Mouse (Mus musculus): ENCODE measurements around the gene Ripor1. TPM values are rescaled to one million over a fixed set of nuclear protein-coding genes. Genes with fewer than 3 reads are reported as not detected.
A peak's percentile ranks its signal among the peaks of the same experiment; 100 is the strongest.

Gene Ripor1
- polyA plus RNA-seq, 1 experiment from 2014 or later, result 36.8 TPM

DNA sequence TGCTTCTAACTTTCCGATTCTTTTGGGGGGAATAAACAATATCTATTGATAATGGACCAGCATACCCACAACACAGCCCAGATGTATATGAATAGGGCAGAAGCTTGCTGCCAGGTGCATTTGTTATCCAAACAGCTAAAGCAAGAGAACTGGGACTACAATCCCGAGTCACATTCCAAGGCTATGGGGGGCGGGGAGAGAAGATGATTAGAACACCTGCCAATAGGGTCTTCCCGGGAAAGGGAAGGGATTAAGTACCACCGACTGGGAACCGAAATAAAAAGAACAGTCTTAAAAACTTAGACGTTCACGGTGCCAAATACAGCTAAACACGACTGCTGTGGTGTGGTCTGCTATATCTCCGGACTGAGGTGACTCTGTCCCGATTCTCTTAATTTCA, 30.4 kb downstream of the Ripor1 start:
- Histone ChIP-seq H3K27me3 (ENCODE audit: control insufficient read depth, insufficient read depth, low read depth, low read length) (no peaks in the 10 kb centered on the region), H3K9me3 (ENCODE audit: control insufficient read depth, low read length) (no peaks in the 10 kb centered on the region), H3K4me3 (ENCODE audit: low read length) (peak overlapping the region; percentile 90), H3K9ac (ENCODE audit: low read length) (peak overlapping the region; percentile 99), H3K4me1 (replicated peaks; ENCODE audit: control insufficient read depth, insufficient read depth, low read length) (peaks cover 25% of the 10 kb centered on the region), H3K27ac (ENCODE audit: low read length) (peak overlapping the region; percentile 100), H3K4me2 (ENCODE audit: low read depth, low read length) (peak overlapping the region; percentile 67), H3K36me3 (ENCODE audit: control insufficient read depth, insufficient read depth, low read length) (no peaks in the 10 kb centered on the region)
- no peak for ATAC-seq (ENCODE audit: low read depth)
- 3% methylated on average over 11 of the region's 11 CpGs for WGBS

DNA sequence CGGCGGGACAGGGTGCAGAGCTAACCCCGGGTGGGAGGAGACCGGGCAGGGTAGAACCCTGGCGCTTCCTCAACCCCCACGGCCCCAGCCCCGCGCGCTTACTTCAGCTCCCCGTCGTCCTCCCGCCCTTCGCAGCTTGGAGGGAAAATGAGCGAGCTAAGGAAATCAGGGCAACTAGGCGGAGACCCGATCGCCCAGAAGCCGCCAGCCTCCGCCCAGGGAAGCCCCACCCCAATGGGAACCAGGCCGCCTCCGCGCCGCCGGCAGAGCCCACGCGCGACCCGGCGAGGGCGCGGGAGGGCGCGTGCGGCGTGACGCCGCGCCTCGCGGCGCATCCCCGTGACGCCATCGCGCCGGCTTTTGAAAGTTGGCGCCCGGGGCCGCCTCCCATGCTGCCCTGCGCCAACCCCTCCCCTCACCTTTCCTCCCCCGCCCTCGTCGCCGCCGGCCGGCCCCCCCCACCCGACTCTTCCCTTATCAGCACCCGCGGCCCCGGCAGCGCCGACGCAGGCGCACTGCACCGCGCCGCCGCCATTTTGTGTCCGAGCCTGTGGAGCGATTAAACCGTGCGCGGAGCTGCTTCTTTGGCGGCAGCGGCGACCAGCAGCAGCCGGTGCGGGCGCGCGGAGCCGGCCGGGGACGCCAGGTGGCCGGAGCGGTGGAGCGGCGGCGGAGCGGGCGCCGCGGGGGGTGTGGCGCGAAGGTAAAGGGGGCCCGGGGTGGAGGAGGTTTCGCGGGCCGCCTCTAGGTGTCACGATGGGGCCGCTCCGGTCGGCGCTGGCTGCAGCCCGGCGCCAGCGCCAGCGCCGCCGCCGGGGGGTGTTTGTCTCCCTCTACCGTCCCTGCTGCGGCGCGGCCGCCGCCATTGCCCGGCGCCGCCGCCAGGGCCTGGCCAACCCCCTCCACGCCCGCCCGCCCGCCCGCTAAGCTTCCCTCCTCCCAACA, 31.2 kb downstream of the Ripor1 start, which contains the start of gene Ctcf:
TSS of gene Ctcf (plus strand) at position 551 of the 945 bp plus-strand sequence.
- H3K4me2 ChIP-seq (ENCODE audit: low read depth, low read length), result peak within 1 kb of the TSS; percentile 67
- H3K27me3 ChIP-seq (ENCODE audit: control insufficient read depth, insufficient read depth, low read depth, low read length), result no peaks in the 10 kb centered on the region
- H3K9me3 ChIP-seq (ENCODE audit: control insufficient read depth, low read length), result no peaks in the 10 kb centered on the region
- peaks cover 29% of the 10 kb centered on the region for H3K4me1 ChIP-seq (replicated peaks; ENCODE audit: control insufficient read depth, insufficient read depth, low read length)
- peak within 1 kb of the TSS; percentile 100 for H3K27ac ChIP-seq (ENCODE audit: low read length)
- peak within 1 kb of the TSS; percentile 90 for H3K4me3 ChIP-seq (ENCODE audit: low read length)
- H3K9ac ChIP-seq (ENCODE audit: low read length), result peak within 1 kb of the TSS; percentile 99
- WGBS, result under 1% methylated on average over 74 of the region's 126 CpGs
- ATAC-seq (ENCODE audit: low read depth), result peak; percentile 93
- no peaks in the 10 kb centered on the region for H3K36me3 ChIP-seq (ENCODE audit: control insufficient read depth, insufficient read depth, low read length)

DNA sequence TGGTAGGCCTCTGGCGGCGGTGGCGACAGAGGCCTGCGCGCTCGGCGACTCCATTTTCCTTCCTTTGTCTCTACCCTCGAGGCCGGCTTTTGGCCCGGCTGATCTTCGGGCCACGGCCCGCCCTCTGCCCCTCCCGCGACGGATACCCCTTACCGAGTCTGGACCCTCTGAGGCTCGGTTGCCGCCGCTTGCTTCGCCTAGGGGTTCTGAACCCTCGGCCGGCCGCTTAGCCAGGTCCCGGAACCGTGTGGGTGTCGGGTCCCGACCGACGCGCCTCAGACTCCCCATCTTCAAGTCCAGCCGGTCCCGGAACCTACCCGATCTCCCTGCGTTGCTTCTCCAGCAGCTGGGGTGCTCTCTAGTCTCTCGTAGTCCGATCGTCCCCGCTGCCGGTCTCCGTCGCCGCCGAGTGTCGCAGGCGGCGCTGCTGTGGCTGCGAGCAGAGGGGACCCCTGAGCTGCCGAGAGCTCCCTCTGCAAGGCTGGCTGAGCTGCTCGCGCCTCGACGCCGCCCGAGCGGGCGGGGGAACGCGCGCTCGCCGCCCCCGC, 32.0 kb downstream of the Ripor1 start, which contains the start of gene Agrp:
TSS of gene Agrp (minus strand) at position 431 of the 548 bp plus-strand sequence.
- H3K4me2 ChIP-seq (ENCODE audit: low read depth, low read length), result peak within 1 kb of the TSS; percentile 67
- WGBS, result under 1% methylated on average over 54 of the region's 63 CpGs
- H3K27ac ChIP-seq (ENCODE audit: low read length), result peak within 1 kb of the TSS; percentile 100

DNA sequence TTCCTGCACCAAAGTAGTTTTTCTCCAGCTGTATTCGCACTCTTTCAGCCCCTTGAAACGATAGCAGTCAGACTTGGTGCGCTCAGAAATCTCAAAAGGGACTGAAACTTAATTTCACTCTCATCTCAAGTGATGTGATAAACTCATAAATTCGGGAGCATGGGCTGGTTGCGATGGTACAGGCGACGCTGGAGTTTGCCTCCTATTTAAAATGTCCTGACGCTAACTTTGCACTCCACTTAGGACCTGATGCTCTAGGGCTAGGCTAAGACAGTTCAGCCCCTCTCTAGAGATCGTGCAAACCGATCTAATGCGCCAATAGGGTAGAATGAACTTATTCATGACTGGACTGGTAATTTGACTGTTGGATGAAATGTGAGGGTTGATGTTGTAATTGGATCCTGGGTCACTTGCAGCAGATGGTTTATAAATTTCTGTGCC, 32.6 kb downstream of the Ripor1 start:
- Histone ChIP-seq H3K9me3 (ENCODE audit: control insufficient read depth, low read length) (no peaks in the 10 kb centered on the region), H3K9ac (ENCODE audit: low read length) (peak overlapping the region; percentile 99), H3K36me3 (ENCODE audit: control insufficient read depth, insufficient read depth, low read length) (no peaks in the 10 kb centered on the region), H3K4me3 (ENCODE audit: low read length) (peak overlapping the region; percentile 90), H3K27ac (ENCODE audit: low read length) (peak overlapping the region; percentile 100), H3K4me1 (replicated peaks; ENCODE audit: control insufficient read depth, insufficient read depth, low read length) (peaks cover 29% of the 10 kb centered on the region), H3K4me2 (ENCODE audit: low read depth, low read length) (peak overlapping the region; percentile 64), H3K27me3 (ENCODE audit: control insufficient read depth, insufficient read depth, low read depth, low read length) (no peaks in the 10 kb centered on the region)
- WGBS, result 0% methylated on average over 11 of the region's 11 CpGs
- ATAC-seq (ENCODE audit: low read depth), result no peak

More for the DNA sequence above, 32.0 kb downstream of the Ripor1 start, which contains the start of gene Agrp:
- H3K4me1 ChIP-seq (replicated peaks; ENCODE audit: control insufficient read depth, insufficient read depth, low read length), result peaks cover 29% of the 10 kb centered on the region
- H3K36me3 ChIP-seq (ENCODE audit: control insufficient read depth, insufficient read depth, low read length), result no peaks in the 10 kb centered on the region
- peak within 1 kb of the TSS; percentile 99 for H3K9ac ChIP-seq (ENCODE audit: low read length)
- peak within 1 kb of the TSS; percentile 90 for H3K4me3 ChIP-seq (ENCODE audit: low read length)
- ATAC-seq (ENCODE audit: low read depth), result peak; percentile 39
- H3K9me3 ChIP-seq (ENCODE audit: control insufficient read depth, low read length), result no peaks in the 10 kb centered on the region
- no peaks in the 10 kb centered on the region for H3K27me3 ChIP-seq (ENCODE audit: control insufficient read depth, insufficient read depth, low read depth, low read length)

DNA sequence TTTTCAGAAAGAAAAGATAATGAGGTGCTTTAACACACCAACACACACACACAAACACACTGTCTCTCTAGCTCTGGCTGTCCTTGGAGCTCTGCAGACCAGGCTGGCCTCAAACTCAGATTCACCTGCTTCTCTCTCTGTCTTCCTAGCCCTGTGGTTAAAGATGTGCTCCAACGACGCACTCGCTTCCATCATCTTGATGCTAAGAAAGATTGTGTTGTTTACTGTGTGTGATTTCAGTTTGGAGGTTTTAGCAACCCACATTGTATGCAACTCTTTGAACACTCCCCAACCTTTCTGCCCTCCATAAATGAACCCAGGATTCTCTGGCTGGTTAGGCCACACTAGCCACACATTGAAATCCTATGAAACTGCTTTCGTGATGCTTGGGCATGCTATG, 33.5 kb downstream of the Ripor1 start:
- WGBS, result 76% methylated on average over 4 of the region's 4 CpGs
- H3K9ac ChIP-seq (ENCODE audit: low read length), result peak overlapping the region; percentile 50; the same call in 1 of the 2 replicates
- no peak for ATAC-seq (ENCODE audit: low read depth)
- H3K4me1 ChIP-seq (replicated peaks; ENCODE audit: control insufficient read depth, insufficient read depth, low read length), result peaks cover 29% of the 10 kb centered on the region
- peak overlapping the region; percentile 64 for H3K4me2 ChIP-seq (ENCODE audit: low read depth, low read length)
- H3K9me3 ChIP-seq (ENCODE audit: control insufficient read depth, low read length), result no peaks in the 10 kb centered on the region
- H3K36me3 ChIP-seq (ENCODE audit: control insufficient read depth, insufficient read depth, low read length), result peaks cover 2% of the 10 kb centered on the region; the same call in 1 of the 2 replicates
- H3K27me3 ChIP-seq (ENCODE audit: control insufficient read depth, insufficient read depth, low read depth, low read length), result no peaks in the 10 kb centered on the region
- H3K27ac ChIP-seq (ENCODE audit: low read length), result peak overlapping the region; percentile 45; the same call in 1 of the 2 replicates
- H3K4me3 ChIP-seq (ENCODE audit: low read length), result peak overlapping the region; percentile 33; the same call in 1 of the 2 replicates

DNA sequence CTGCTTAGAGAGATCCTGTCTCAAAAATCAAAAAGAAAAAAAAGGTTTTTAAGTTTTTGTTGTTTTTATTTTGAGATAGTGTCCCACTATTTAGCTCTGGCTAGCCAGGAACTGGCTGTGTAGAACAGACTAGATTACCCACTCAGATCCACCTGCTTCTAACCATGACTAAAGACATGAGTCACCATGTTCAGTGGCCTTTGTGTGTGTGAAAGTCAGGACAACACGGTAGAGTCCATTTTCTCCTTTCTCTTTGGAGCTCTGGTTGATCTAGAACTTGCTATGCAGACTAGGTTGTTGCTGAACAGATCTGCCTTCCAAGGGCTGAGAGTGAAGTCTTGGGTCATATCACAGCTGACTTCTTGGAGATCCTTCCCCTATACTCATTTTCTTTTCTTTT, 34.8 kb downstream of the Ripor1 start:
- peaks cover 28% of the 10 kb centered on the region for H3K4me1 ChIP-seq (replicated peaks; ENCODE audit: control insufficient read depth, insufficient read depth, low read length)
- H3K27ac ChIP-seq (ENCODE audit: low read length), result no peak overlapping the region
- H3K4me3 ChIP-seq (ENCODE audit: low read length), result no peak overlapping the region
- H3K27me3 ChIP-seq (ENCODE audit: control insufficient read depth, insufficient read depth, low read depth, low read length), result no peaks in the 10 kb centered on the region
- H3K9me3 ChIP-seq (ENCODE audit: control insufficient read depth, low read length), result no peaks in the 10 kb centered on the region
- ATAC-seq (ENCODE audit: low read depth), result no peak
- peaks cover 10% of the 10 kb centered on the region; the same call in 1 of the 2 replicates for H3K36me3 ChIP-seq (ENCODE audit: control insufficient read depth, insufficient read depth, low read length)
- H3K4me2 ChIP-seq (ENCODE audit: low read depth, low read length), result no peak overlapping the region
- 79% methylated on average over 1 of the region's 1 CpGs for WGBS
- H3K9ac ChIP-seq (ENCODE audit: low read length), result no peak overlapping the region

DNA sequence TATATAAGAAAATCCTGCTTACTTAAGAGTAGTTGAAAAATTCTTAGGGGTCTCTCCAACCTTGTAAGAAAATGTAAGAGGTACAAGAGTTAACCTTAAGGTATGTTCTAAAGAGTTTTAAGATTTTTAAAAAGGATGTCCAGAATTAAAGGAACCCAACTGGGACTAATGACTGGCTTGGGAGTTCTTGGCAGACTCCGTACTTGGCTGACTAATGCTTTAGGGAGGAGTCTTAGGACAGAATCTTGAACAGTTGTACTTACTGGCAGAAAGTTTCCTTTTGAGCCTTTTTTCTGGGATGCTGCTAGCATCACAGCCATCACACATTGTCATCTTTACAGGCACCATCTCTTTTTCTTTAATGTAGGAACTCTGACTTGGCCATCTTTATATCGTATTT, 35.5 kb downstream of the Ripor1 start:
- H3K36me3 ChIP-seq (ENCODE audit: control insufficient read depth, insufficient read depth, low read length), result peaks cover 14% of the 10 kb centered on the region; the same call in 1 of the 2 replicates

DNA sequence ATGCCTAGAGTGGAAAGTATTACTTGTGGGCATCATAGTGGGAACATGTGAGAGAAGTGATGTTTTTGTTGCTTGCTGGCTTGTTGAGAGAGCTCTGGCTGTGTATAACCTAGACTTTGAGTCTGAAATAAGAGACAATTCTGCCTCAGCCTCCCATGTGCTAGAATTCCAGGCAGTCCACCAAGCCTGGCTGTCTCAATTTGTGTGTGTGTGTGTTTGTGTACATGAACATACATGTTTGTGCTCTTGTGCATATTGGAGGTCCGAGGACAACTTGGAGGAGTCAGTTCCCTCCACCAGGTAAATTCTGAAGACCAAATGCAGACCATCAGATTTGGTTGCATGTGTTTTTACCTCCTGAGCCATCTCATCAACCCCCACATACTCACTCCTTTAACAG, 40.1 kb downstream of the Ripor1 start:
- no peaks in the 10 kb centered on the region for H3K9me3 ChIP-seq (ENCODE audit: control insufficient read depth, low read length)
- no peak overlapping the region for H3K9ac ChIP-seq (ENCODE audit: low read length)
- H3K4me1 ChIP-seq (replicated peaks; ENCODE audit: control insufficient read depth, insufficient read depth, low read length), result peaks cover 4% of the 10 kb centered on the region; the same call in 1 of the 2 replicates
- H3K4me3 ChIP-seq (ENCODE audit: low read length), result no peak overlapping the region
- H3K27ac ChIP-seq (ENCODE audit: low read length), result no peak overlapping the region
- ATAC-seq (ENCODE audit: low read depth), result no peak
- no peaks in the 10 kb centered on the region for H3K27me3 ChIP-seq (ENCODE audit: control insufficient read depth, insufficient read depth, low read depth, low read length)
- H3K4me2 ChIP-seq (ENCODE audit: low read depth, low read length), result no peak overlapping the region
- whole genome bisulfite sequencing, result 86% methylated on average over 1 of the region's 1 CpGs
- H3K36me3 ChIP-seq (ENCODE audit: control insufficient read depth, insufficient read depth, low read length), result peaks cover 15% of the 10 kb centered on the region; the same call in 1 of the 2 replicates

More for the DNA sequence above, 35.5 kb downstream of the Ripor1 start:
- Histone ChIP-seq H3K4me2 (ENCODE audit: low read depth, low read length) (no peak overlapping the region), H3K9me3 (ENCODE audit: control insufficient read depth, low read length) (no peaks in the 10 kb centered on the region), H3K27ac (ENCODE audit: low read length) (no peak overlapping the region), H3K4me1 (replicated peaks; ENCODE audit: control insufficient read depth, insufficient read depth, low read length) (peaks cover 22% of the 10 kb centered on the region), H3K27me3 (ENCODE audit: control insufficient read depth, insufficient read depth, low read depth, low read length) (no peaks in the 10 kb centered on the region), H3K9ac (ENCODE audit: low read length) (no peak overlapping the region), H3K4me3 (ENCODE audit: low read length) (no peak overlapping the region)
- ATAC-seq (ENCODE audit: low read depth), result no peak
- 58% methylated on average over 2 of the region's 2 CpGs for WGBS

DNA sequence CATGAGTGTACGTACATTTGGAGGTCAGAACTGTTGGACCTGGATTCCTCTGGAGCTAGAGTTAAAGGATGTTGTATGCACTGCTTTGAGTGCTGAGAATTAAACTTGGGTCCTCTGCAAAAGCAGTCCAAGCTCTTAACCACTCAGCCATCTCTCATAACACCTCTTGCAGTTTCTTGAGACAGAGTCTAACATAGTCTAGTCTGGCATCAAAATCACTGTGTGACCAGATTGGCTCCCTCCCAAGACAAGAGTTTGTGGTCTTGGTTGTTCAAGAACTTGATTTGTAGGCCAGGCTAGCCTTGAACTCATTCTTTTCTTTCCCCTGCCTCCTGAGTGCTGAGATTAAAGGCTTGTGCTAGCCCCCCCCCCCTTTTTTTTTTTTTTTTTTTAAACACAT, 43.9 kb downstream of the Ripor1 start:
- Histone ChIP-seq H3K4me2 (ENCODE audit: low read depth, low read length) (no peak overlapping the region), H3K27ac (ENCODE audit: low read length) (no peak overlapping the region), H3K27me3 (ENCODE audit: control insufficient read depth, insufficient read depth, low read depth, low read length) (no peaks in the 10 kb centered on the region), H3K9me3 (ENCODE audit: control insufficient read depth, low read length) (no peaks in the 10 kb centered on the region), H3K4me1 (replicated peaks; ENCODE audit: control insufficient read depth, insufficient read depth, low read length) (no peaks in the 10 kb centered on the region), H3K4me3 (ENCODE audit: low read length) (no peak overlapping the region), H3K36me3 (ENCODE audit: control insufficient read depth, insufficient read depth, low read length) (peaks cover 20% of the 10 kb centered on the region), H3K9ac (ENCODE audit: low read length) (no peak overlapping the region)
- no peak for ATAC-seq (ENCODE audit: low read depth)
- 92% methylated on average over 1 of the region's 1 CpGs for WGBS
